16 mouse cellular contexts compared by ENCODE assay signal in the genomic region with DNA sequence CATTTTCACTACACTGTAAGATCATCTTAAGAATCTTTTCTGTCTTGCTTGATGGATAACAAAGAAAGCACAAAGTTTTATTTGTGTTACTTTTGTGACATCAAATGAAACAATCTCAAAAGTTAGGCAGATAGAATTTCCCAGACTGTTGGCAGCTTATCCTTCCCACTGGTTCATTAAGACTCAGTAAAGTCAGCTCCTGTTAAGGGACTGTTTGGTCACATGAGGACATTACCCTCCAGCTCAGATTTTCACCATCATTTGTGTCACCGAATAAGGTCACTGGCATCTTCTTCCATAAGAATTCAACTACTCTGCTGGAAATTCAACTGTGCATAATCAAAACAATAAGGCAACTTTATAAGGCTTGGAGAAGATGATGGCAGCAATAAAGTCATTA.
"Had no signal": no experiment of that assay in that cellular context is flagged by ENCODE, and none has a peak within 500 bp of the region (broad histone marks: within the 10 kb centered on the region; RNA-seq: fewer than 3 reads in every experiment).

No protein-coding gene starts in this region.

- H3K36me3 ChIP-seq: neural tube, embryonic 13.5 days; neural tube, embryonic 15.5 days; stomach, embryonic 15.5 days had no signal

- H3K4me1 ChIP-seq: neural tube, embryonic 13.5 days; neural tube, embryonic 15.5 days; stomach, embryonic 15.5 days had no signal

- H3K27me3 ChIP-seq: neural tube, embryonic 13.5 days; neural tube, embryonic 15.5 days; stomach, embryonic 15.5 days had no signal

- H3K27ac ChIP-seq: neural tube, embryonic 13.5 days; neural tube, embryonic 15.5 days; stomach, embryonic 15.5 days; stomach, postnatal 0 days had no signal

- H3K9ac ChIP-seq: neural tube, embryonic 13.5 days; neural tube, embryonic 15.5 days; stomach, embryonic 15.5 days had no signal

- H3K9me3 ChIP-seq: neural tube, embryonic 13.5 days; neural tube, embryonic 15.5 days; stomach, embryonic 15.5 days had no signal

- H3K4me2 ChIP-seq: neural tube, embryonic 13.5 days; neural tube, embryonic 15.5 days; stomach, embryonic 15.5 days had no signal

- DNase-seq: retina, postnatal 1 day; right cerebral cortex, adult 18-20 months; right cerebral cortex, postnatal 14 days; right cerebral cortex, postnatal 25 days; right cerebral cortex, postnatal 4 days; spleen, adult 18-20 months; thymus, adult 18-20 months; thymus, adult 2 months; thymus, postnatal 14 days; thymus, postnatal 25 days; thymus, postnatal 36 days; thymus, postnatal 4 days had no signal

- H3K4me3 ChIP-seq: neural tube, embryonic 13.5 days; neural tube, embryonic 15.5 days; stomach, embryonic 15.5 days had no signal
